Mouse (Mus musculus) limb, embryonic 11.5 days (tissue): ENCODE measurements around the gene Olfr951. TPM values are rescaled to one million over a fixed set of nuclear protein-coding genes. Genes with fewer than 3 reads are reported as not detected.

Source experiments
- ATAC-seq: fragments of 200-750 bp; cut with Nextera tagmentation; 2 replicates; pipeline ENCODE4 v1.8.0; 2017; ENCODE audit warnings: low read depth; ENCODE audit not compliant: insufficient number of reproducible peaks, low FRiP score, low TSS enrichment
- DNase-seq: peaks from one replicate; pipeline ENCODE4 v3.0.0-alpha.2; 2015; ENCODE audit warnings: low spot score
- H3K27ac ChIP-seq: fragments of 300-500 bp; sonication (generic); replicated peaks from 2 replicates; pipeline ENCODE4 v1.5.1; 2014; ENCODE audit warnings: low read depth, mild to moderate bottlenecking, low read length
- H3K27me3 ChIP-seq: fragments of 300-500 bp; sonication (generic); 2 replicates; pipeline ENCODE4 v1.6.1; 2014; ENCODE audit warnings: mild to moderate bottlenecking, low read length, mixed read lengths; ENCODE audit not compliant: control insufficient read depth, insufficient read depth
- H3K36me3 ChIP-seq: fragments of 300-500 bp; sonication (generic); 2 replicates; pipeline ENCODE4 v1.6.1; 2014; ENCODE audit warnings: mild to moderate bottlenecking, low read length, moderate library complexity, mixed read lengths; ENCODE audit not compliant: control insufficient read depth, insufficient read depth
- H3K4me1 ChIP-seq: fragments of 300-500 bp; sonication (generic); 2 replicates; pipeline ENCODE4 v1.6.1; 2014; ENCODE audit warnings: low read length, mixed read lengths; ENCODE audit not compliant: control insufficient read depth, insufficient read depth
- H3K4me2 ChIP-seq: fragments of 300-500 bp; sonication (generic); 2 replicates; pipeline ENCODE4 v1.6.1; 2014; ENCODE audit warnings: low read depth, mild to moderate bottlenecking, moderate library complexity; ENCODE audit not compliant: severe bottlenecking
- H3K4me3 ChIP-seq: fragments of 300-500 bp; sonication (generic); 2 replicates; pipeline ENCODE4 v1.5.1; 2014; ENCODE audit warnings: low read depth, low read length
- H3K9ac ChIP-seq: fragments of 300-500 bp; sonication (generic); 2 replicates; pipeline ENCODE4 v1.6.1; 2014; ENCODE audit warnings: mild to moderate bottlenecking, low read length
- H3K9me3 ChIP-seq: fragments of 300-500 bp; sonication (generic); 2 replicates; pipeline ENCODE4 v1.6.1; 2016; ENCODE audit warnings: low read length; ENCODE audit not compliant: control insufficient read depth
- WGBS: fragments of 180-500 bp; shearing (Covaris S2); extraction: QIAGEN DNeasy Blood & Tissue Kit; methylation state at CpG from one replicate; pipeline ENCODE4 v1.1.7; 2014; 5-methylcytosine and 5-hydroxymethylcytosine counted together
- polyA plus RNA-seq: library from polyadenylated mRNA; unstranded; fragments of >200 nt; fragmentation: Nextera tagmentation; extraction: Ambion mirVana; gene quantifications from 2 replicates; pipeline ENCODE4 v1.2.1, GENCODE M21; 2014

Olfr951 gene
- not detected in 2 replicates for polyA plus RNA-seq

- Histone ChIP-seq H3K9ac (no peak within 1 kb of the TSS), H3K4me2 (no peak within 1 kb of the TSS), H3K9me3 (no peaks in the 10 kb centered on the region), H3K36me3 (no peaks in the 10 kb centered on the region), H3K4me1 (no peaks in the 10 kb centered on the region), H3K4me3 (no peak within 1 kb of the TSS), H3K27ac (no peak within 1 kb of the TSS), H3K27me3 (no peaks in the 10 kb centered on the region)
- DNase-seq (no peak), ATAC-seq (no peak)
- 89% methylated on average over 2 of the region's 2 CpGs for WGBS
Observed at GRCm38 (mm10) chr9:39387110-39387509, at the start of gene Olfr951. Gene Olfr951 (plus strand): TSS chr9:39387410.

- H3K27me3 ChIP-seq, result no peaks in the 10 kb centered on the region
- H3K36me3 ChIP-seq, result no peaks in the 10 kb centered on the region
- no peak within 1 kb of the TSS for H3K4me3 ChIP-seq
- no peak within 1 kb of the TSS for H3K4me2 ChIP-seq
- DNase-seq (no peak), ATAC-seq (no peak)
- no peak within 1 kb of the TSS for H3K9ac ChIP-seq
- no peaks in the 10 kb centered on the region for H3K4me1 ChIP-seq
- H3K27ac ChIP-seq, result no peak within 1 kb of the TSS
- no peaks in the 10 kb centered on the region for H3K9me3 ChIP-seq
Observed at GRCm38 (mm10) chr9:39427048-39427447, 39.8 kb downstream of the Olfr951 start, which contains the start of gene Olfr952. Gene Olfr952 (minus strand): TSS chr9:39427148.

Other genes starting within 250 kb of the Olfr951 start
- gene Olfr943, start 221.1 kb upstream of the Olfr951 start, polyA plus RNA-seq, result not detected in 2 replicates
- not detected in 2 replicates for gene Olfr944, start 185.5 kb upstream of the Olfr951 start, polyA plus RNA-seq
- not detected in 2 replicates for gene Olfr1537, start 137.4 kb upstream of the Olfr951 start, polyA plus RNA-seq
- not detected in 2 replicates for gene Olfr945, start 110.6 kb upstream of the Olfr951 start, polyA plus RNA-seq
- not detected in 2 replicates for gene Olfr948, start 61.4 kb upstream of the Olfr951 start, polyA plus RNA-seq
- not detected in 2 replicates for gene Olfr952, start 39.7 kb downstream of the Olfr951 start, polyA plus RNA-seq
- not detected in 2 replicates for gene Olfr954, start 69.3 kb downstream of the Olfr951 start, polyA plus RNA-seq
- not detected in 2 replicates for gene Olfr955, start 84.5 kb downstream of the Olfr951 start, polyA plus RNA-seq
- gene Olfr44, start 106.6 kb downstream of the Olfr951 start, polyA plus RNA-seq, result not detected in 2 replicates
- not detected in 2 replicates for gene Olfr957, start 128.4 kb downstream of the Olfr951 start, polyA plus RNA-seq
- not detected in 2 replicates for gene Olfr958, start 166.6 kb downstream of the Olfr951 start, polyA plus RNA-seq
- gene Olfr959, start 188.2 kb downstream of the Olfr951 start, polyA plus RNA-seq, result not detected in 2 replicates
- gene AW551984, start 217.0 kb downstream of the Olfr951 start, polyA plus RNA-seq, result 9.4 and 12.9 TPM in 2 replicates
- gene Olfr148, start 223.2 kb downstream of the Olfr951 start, polyA plus RNA-seq, result not detected in 2 replicates
- not detected in 2 replicates for gene Olfr960, start 234.0 kb downstream of the Olfr951 start, polyA plus RNA-seq